Mouse (Mus musculus) heart, embryonic 11.5 days (tissue): ENCODE results near the gene Gm7534. TPM values are rescaled to one million over a fixed set of nuclear protein-coding genes. Genes with fewer than 3 reads are reported as not detected.

Experiments used
- polyA plus RNA-seq: library from polyadenylated mRNA; unstranded; fragments of >200 nt; fragmentation: Nextera tagmentation; extraction: Ambion mirVana; gene quantifications from 2 replicates; pipeline ENCODE4 v1.2.1, GENCODE M21; 2014

Gm7534 gene
- polyA plus RNA-seq, 1 experiment from 2014 or later, result not detected

Other genes with a start within 250 kb of the Gm7534 start
- gene Hmgn2, start 234.4 kb downstream of the Gm7534 start, polyA plus RNA-seq, result 2,081 and 2,101 TPM in 2 replicates
- gene Dhdds, start 202.1 kb downstream of the Gm7534 start, polyA plus RNA-seq, result 35.3 and 35.6 TPM in 2 replicates
- 0.21 and 0.30 TPM in 2 replicates for gene Lin28a, start 184.2 kb downstream of the Gm7534 start, polyA plus RNA-seq
- not detected in 2 replicates for gene Zfp683, start 149.2 kb downstream of the Gm7534 start, polyA plus RNA-seq
- gene Crybg2, start 142.2 kb downstream of the Gm7534 start, polyA plus RNA-seq, result 0.52 and 1.1 TPM in 2 replicates
- 3.9 and 6.2 TPM in 2 replicates for gene Cd52, start 107.9 kb downstream of the Gm7534 start, polyA plus RNA-seq
- 2.0 and 3.2 TPM in 2 replicates for gene Ubxn11, start 100.4 kb downstream of the Gm7534 start, polyA plus RNA-seq
- gene Sh3bgrl3, start 74.2 kb downstream of the Gm7534 start, polyA plus RNA-seq, result 179 and 220 TPM in 2 replicates
- 23.1 and 27.9 TPM in 2 replicates for gene Cep85, start 15.9 kb downstream of the Gm7534 start, polyA plus RNA-seq
- gene Catsper4, start 24.4 kb upstream of the Gm7534 start, polyA plus RNA-seq, result not detected in 2 replicates
- 0.63 and 0.97 TPM in 2 replicates for gene Cnksr1, start 35.4 kb upstream of the Gm7534 start, polyA plus RNA-seq
- 0.23 TPM in 1 of 2 replicates, not detected in the other for gene E130218I03Rik, start 40.7 kb upstream of the Gm7534 start, polyA plus RNA-seq
- gene Zfp593, start 42.6 kb upstream of the Gm7534 start, polyA plus RNA-seq, result 11.5 and 12.4 TPM in 2 replicates
- not detected in 2 replicates for gene Gm30191, start 43.9 kb upstream of the Gm7534 start, polyA plus RNA-seq
- gene Grrp1, start 51.1 kb upstream of the Gm7534 start, polyA plus RNA-seq, result 3.7 and 4.4 TPM in 2 replicates
- gene Pdik1l, start 84.9 kb upstream of the Gm7534 start, polyA plus RNA-seq, result 13.7 and 16.3 TPM in 2 replicates
- gene Trim63, start 112.1 kb upstream of the Gm7534 start, polyA plus RNA-seq, result 21.6 and 22.1 TPM in 2 replicates
- 0.26 TPM in 1 of 2 replicates, not detected in the other for gene Slc30a2, start 140.2 kb upstream of the Gm7534 start, polyA plus RNA-seq
- 2.0 and 2.7 TPM in 2 replicates for gene Extl1, start 180.8 kb upstream of the Gm7534 start, polyA plus RNA-seq
- gene Pafah2, start 193.3 kb upstream of the Gm7534 start, polyA plus RNA-seq, result 11.7 and 11.8 TPM in 2 replicates